Mouse (Mus musculus): Measurements from ENCODE around the gene Pip5k1b. TPM values are rescaled to one million over a fixed set of nuclear protein-coding genes. Genes with fewer than 3 reads are reported as not detected.
A peak's percentile ranks its signal among the peaks of the same experiment; 100 is the strongest.

The Pip5k1b gene
- 10.4 and 16.2 TPM in 2 replicates for polyA plus RNA-seq (2011; ENCODE audit: insufficient read depth, insufficient read length, low replicate concordance, missing spikeins)

DNA sequence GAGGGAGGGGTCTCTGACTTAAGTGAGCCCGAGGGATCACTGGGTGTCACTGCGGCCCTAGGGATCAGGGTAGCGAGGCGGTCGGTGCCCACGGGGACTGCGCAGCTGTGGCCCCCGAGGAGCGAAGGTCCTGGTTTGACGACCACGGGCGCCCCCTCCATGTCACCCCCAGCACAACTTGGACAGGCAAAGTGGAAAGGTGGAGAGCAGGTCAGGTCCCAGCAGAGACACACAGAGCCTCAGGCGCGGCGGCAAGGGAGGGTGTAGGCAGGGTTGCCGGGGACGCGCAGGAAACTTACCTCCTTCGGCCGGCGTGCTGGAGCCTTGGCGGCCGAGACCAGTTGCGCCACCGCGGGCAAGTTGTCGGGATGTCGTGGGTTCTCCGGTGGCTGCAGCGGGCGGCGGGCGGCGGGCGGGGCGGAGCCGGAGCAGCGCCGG is at the start of gene Pip5k1b:
Gene Pip5k1b, minus strand, starts transcription at position 407 of the 438 bp plus-strand sequence.
- Histone ChIP-seq H3K4me1 (ENCODE audit: control insufficient read depth, insufficient read depth, low read length) (peaks cover 2% of the 10 kb centered on the region; the same call in 1 of the 2 replicates), H3K27ac (ENCODE audit: control insufficient read depth, insufficient read depth, low read depth, low read length, poor library complexity) (peak within 1 kb of the TSS; percentile 94), H3K4me3 (replicated peaks; ENCODE audit: control insufficient read depth, low read depth, low read length) (peak within 1 kb of the TSS; percentile 79)
- TF ChIP-seq CTCF (IDR thresholded peaks at IDR 0.05; ENCODE audit: control insufficient read depth, insufficient read depth, low read length), result peak; percentile 30; the same call in 1 of the 2 replicates
- no peak; the same call in 1 of the 2 replicates for TF ChIP-seq POLR2A (IDR thresholded peaks at IDR 0.05; ENCODE audit: borderline replicate concordance, control insufficient read depth, low read depth, low read length)
- under 1% methylated on average over 39 of the region's 39 CpGs for WGBS

DNA sequence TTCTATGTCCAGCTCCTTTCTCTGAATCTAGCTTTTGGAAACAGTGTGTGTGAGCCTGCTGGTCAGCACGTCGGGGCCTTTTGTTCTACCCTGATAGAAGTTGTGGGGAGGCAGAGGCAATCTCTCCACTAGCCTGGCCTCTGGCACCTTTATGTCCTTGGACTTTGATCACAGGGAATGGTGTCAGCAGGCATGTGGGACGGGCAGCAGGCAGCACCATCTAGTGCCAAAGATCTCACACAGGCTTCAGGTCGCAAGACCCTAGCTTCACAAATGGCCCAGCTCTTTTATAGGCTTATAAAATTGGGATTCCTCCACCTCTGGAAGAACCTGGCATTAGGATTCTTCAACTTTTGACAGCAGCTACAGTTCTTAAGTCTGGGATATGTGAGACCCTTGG is 48.4 kb upstream of the Pip5k1b start:
- Histone ChIP-seq H3K4me1 (ENCODE audit: control insufficient read depth, insufficient read depth, low read length) (no peaks in the 10 kb centered on the region), H3K4me3 (replicated peaks; ENCODE audit: control insufficient read depth, low read depth, low read length) (no peak overlapping the region), H3K27ac (ENCODE audit: control insufficient read depth, insufficient read depth, low read depth, low read length, poor library complexity) (no peak overlapping the region)
- WGBS, result 79% methylated on average over 4 of the region's 4 CpGs
- no peak for TF ChIP-seq CTCF (IDR thresholded peaks at IDR 0.05; ENCODE audit: control insufficient read depth, insufficient read depth, low read length)
- TF ChIP-seq POLR2A (IDR thresholded peaks at IDR 0.05; ENCODE audit: borderline replicate concordance, control insufficient read depth, low read depth, low read length), result no peak

DNA sequence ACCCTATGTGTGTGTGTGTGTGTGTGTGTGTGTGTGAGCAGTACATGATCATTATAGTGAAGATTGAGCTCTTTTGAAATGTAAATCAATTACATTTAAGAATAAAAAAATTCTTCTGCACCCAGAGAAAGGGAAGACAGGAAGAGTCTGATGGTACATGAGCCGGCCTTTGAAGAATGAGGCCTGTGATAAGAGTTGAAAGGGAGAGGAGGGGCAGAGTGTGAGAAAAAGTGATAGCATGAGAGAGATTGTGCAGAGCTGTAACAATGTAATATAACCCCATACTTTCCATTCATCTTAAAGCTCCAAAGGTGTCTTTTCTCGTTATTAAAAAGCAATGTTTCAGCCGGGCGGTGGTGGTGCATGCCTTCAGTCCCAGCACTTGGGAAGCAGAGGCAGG is 47.8 kb upstream of the Pip5k1b start:
- 58% methylated on average over 4 of the region's 4 CpGs for WGBS
- H3K27ac ChIP-seq (ENCODE audit: control insufficient read depth, insufficient read depth, low read depth, low read length, poor library complexity), result no peak overlapping the region
- no peak for TF ChIP-seq CTCF (IDR thresholded peaks at IDR 0.05; ENCODE audit: control insufficient read depth, insufficient read depth, low read length)
- no peak for TF ChIP-seq POLR2A (IDR thresholded peaks at IDR 0.05; ENCODE audit: borderline replicate concordance, control insufficient read depth, low read depth, low read length)

DNA sequence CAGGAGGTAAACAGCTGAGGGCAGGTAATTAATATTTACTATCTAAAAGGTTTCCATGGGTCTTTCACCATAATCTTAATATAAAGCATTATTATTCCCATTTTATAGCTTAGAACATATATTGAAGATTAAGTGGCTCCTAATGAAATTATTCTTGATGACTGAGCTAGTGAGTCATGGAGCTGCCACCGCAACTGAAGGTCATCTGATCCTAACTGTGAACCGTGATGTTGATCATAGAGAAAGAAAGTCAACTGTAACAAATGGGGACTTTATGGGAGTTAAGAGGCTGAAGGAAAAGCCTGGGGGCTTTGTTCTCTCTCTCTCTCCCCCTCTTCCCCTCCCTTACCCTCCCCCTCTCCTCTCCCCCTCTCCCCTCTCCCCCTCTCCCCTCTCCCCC is 31.1 kb upstream of the Pip5k1b start:
- Histone ChIP-seq H3K4me3 (replicated peaks; ENCODE audit: control insufficient read depth, low read depth, low read length) (no peak overlapping the region), H3K27ac (ENCODE audit: control insufficient read depth, insufficient read depth, low read depth, low read length, poor library complexity) (no peak overlapping the region), H3K4me1 (ENCODE audit: control insufficient read depth, insufficient read depth, low read length) (no peaks in the 10 kb centered on the region)
- WGBS, result 74% methylated on average over 2 of the region's 2 CpGs
- TF ChIP-seq CTCF (IDR thresholded peaks at IDR 0.05; ENCODE audit: control insufficient read depth, insufficient read depth, low read length) (no peak), POLR2A (IDR thresholded peaks at IDR 0.05; ENCODE audit: borderline replicate concordance, control insufficient read depth, low read depth, low read length) (no peak)

More for the DNA sequence above, 47.8 kb upstream of the Pip5k1b start:
- no peak overlapping the region for H3K4me3 ChIP-seq (replicated peaks; ENCODE audit: control insufficient read depth, low read depth, low read length)
- no peaks in the 10 kb centered on the region for H3K4me1 ChIP-seq (ENCODE audit: control insufficient read depth, insufficient read depth, low read length)

DNA sequence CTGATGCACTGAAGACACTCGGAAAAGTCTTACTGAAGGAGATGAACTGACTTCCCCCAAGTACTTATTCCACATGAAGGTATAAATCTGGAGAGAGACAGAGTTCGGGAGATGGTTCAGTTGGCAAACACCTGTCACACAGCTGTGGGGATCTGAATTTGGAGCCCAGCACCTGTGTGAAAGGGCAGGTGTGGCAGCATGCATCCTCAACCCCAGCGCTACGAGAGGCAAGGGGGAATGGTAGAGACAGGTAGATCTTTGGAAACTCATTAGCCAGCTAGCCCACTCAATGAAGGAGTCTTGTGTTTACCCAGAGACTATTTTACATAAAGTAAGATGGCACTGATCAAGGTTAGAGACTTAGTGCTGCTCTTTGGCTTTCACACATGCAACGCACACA is 29.5 kb upstream of the Pip5k1b start:
- 85% methylated on average over 5 of the region's 5 CpGs for WGBS
- Histone ChIP-seq H3K4me3 (replicated peaks; ENCODE audit: control insufficient read depth, low read depth, low read length) (no peak overlapping the region), H3K4me1 (ENCODE audit: control insufficient read depth, insufficient read depth, low read length) (no peaks in the 10 kb centered on the region), H3K27ac (ENCODE audit: control insufficient read depth, insufficient read depth, low read depth, low read length, poor library complexity) (no peak overlapping the region)
- TF ChIP-seq POLR2A (IDR thresholded peaks at IDR 0.05; ENCODE audit: borderline replicate concordance, control insufficient read depth, low read depth, low read length), result no peak
- no peak for TF ChIP-seq CTCF (IDR thresholded peaks at IDR 0.05; ENCODE audit: control insufficient read depth, insufficient read depth, low read length)

DNA sequence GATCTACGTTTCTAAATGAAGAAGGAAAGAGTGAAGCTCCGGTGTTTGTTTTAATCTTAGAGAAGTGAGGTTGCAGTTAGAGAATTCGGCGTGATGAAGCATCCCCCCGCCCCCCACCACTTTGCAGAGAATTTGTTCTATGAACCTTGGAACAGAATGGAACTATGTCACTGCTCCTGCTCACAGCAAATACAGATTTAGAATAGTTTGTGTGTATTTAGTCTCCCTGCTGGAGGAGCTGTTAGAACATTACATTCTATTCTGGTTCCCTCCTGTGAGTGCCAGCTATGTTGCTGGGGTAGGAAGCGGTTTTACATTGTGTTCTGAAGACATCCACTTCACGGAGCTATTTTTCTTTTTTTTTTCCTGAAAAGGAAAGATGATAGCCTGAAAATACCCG is 28.3 kb upstream of the Pip5k1b start:
- Histone ChIP-seq H3K27ac (ENCODE audit: control insufficient read depth, insufficient read depth, low read depth, low read length, poor library complexity) (no peak overlapping the region), H3K4me1 (ENCODE audit: control insufficient read depth, insufficient read depth, low read length) (no peaks in the 10 kb centered on the region), H3K4me3 (replicated peaks; ENCODE audit: control insufficient read depth, low read depth, low read length) (no peak overlapping the region)
- WGBS, result 81% methylated on average over 8 of the region's 8 CpGs
- TF ChIP-seq POLR2A (IDR thresholded peaks at IDR 0.05; ENCODE audit: borderline replicate concordance, control insufficient read depth, low read depth, low read length) (no peak), CTCF (IDR thresholded peaks at IDR 0.05; ENCODE audit: control insufficient read depth, insufficient read depth, low read length) (no peak)

DNA sequence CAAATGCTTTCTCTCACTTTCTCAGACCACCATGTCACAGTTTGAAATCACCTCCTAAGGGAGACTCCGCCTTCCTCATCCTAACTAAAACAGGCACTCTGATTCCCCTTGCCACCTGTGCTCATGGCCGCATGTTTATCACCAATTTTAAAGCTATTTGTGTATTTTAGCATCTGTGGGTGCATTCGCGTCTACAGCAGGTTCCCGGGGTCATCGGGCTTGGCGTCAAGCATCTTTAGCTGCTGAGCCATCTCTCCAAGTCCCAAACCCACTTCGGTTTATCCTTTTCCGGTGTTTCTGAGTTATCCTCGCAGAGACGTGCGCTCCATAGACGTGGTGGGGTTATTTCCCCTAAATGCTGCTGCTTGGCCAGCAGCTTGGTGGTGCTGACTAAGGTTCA is 20.5 kb upstream of the Pip5k1b start:
- 93% methylated on average over 13 of the region's 13 CpGs for WGBS
- H3K27ac ChIP-seq (ENCODE audit: control insufficient read depth, insufficient read depth, low read depth, low read length, poor library complexity), result no peak overlapping the region
- H3K4me1 ChIP-seq (ENCODE audit: control insufficient read depth, insufficient read depth, low read length), result no peaks in the 10 kb centered on the region
- H3K4me3 ChIP-seq (replicated peaks; ENCODE audit: control insufficient read depth, low read depth, low read length), result no peak overlapping the region
- TF ChIP-seq CTCF (IDR thresholded peaks at IDR 0.05; ENCODE audit: control insufficient read depth, insufficient read depth, low read length) (no peak), POLR2A (IDR thresholded peaks at IDR 0.05; ENCODE audit: borderline replicate concordance, control insufficient read depth, low read depth, low read length) (no peak)

DNA sequence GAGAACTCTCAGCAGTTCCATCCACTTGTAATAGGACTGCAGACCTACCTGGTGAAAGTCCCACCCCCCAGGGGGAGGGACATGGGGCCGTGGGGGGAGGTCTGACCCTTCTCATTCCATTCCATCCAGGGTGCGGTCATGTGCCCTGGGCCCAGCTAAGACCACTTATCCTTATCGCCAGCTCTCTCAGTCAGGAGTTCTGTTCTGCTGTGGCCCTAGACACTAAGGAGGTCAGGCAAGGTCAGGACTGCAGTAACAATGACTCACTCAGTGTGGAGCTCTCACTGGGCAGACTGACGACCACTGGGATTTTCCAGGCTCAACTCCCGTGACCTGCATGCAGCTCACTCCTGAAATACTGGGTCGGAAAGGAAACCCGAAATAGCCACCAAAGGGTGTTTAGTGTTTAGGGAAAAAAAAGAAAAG is 16.1 kb upstream of the Pip5k1b start:
- TF ChIP-seq CTCF (IDR thresholded peaks at IDR 0.05; ENCODE audit: control insufficient read depth, insufficient read depth, low read length), result no peak
- no peak for TF ChIP-seq POLR2A (IDR thresholded peaks at IDR 0.05; ENCODE audit: borderline replicate concordance, control insufficient read depth, low read depth, low read length)
- no peaks in the 10 kb centered on the region for H3K4me1 ChIP-seq (ENCODE audit: control insufficient read depth, insufficient read depth, low read length)
- H3K4me3 ChIP-seq (replicated peaks; ENCODE audit: control insufficient read depth, low read depth, low read length), result no peak overlapping the region
- WGBS, result 74% methylated on average over 7 of the region's 7 CpGs
- H3K27ac ChIP-seq (ENCODE audit: control insufficient read depth, insufficient read depth, low read depth, low read length, poor library complexity), result no peak overlapping the region

DNA sequence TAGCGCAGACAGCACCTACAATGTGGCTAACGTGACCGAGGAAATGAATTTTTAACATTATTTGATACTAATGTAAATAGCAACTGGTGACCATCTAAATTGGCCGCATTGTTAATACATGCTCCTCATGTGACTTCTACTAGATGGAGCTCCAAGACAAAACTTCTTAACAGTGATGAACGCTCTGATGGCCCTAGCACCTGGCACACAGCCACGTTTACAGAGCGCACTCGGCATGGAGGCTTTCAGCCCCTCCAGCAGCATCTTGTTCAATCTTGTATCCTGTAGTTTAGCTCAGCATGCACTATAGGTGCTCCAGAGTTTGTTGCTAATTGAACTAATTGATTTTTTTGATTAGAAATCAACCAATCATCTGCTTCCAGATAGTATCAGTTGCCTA is 15.3 kb upstream of the Pip5k1b start:
- TF ChIP-seq POLR2A (IDR thresholded peaks at IDR 0.05; ENCODE audit: borderline replicate concordance, control insufficient read depth, low read depth, low read length), result no peak
- TF ChIP-seq CTCF (IDR thresholded peaks at IDR 0.05; ENCODE audit: control insufficient read depth, insufficient read depth, low read length), result no peak
- Histone ChIP-seq H3K4me1 (ENCODE audit: control insufficient read depth, insufficient read depth, low read length) (no peaks in the 10 kb centered on the region), H3K27ac (ENCODE audit: control insufficient read depth, insufficient read depth, low read depth, low read length, poor library complexity) (no peak overlapping the region), H3K4me3 (replicated peaks; ENCODE audit: control insufficient read depth, low read depth, low read length) (no peak overlapping the region)
- WGBS, result 90% methylated on average over 8 of the region's 8 CpGs

All from bone marrow, adult 2 months (tissue).